7 mouse cellular contexts compared by ENCODE assay signal in genomic region chr7:92739956-92740355, GRCm38 (mm10). TPM values are rescaled to one million over a fixed set of nuclear protein-coding genes. Genes with fewer than 3 reads are reported as not detected.
DNase-seq lines count a peak whose midpoint lies in the region; ATAC-seq and TF ChIP-seq lines count a peak whose summit lies in the region.

No protein-coding gene starts in this region.

- DNase-seq in lung, embryonic 14.5 days: no peak
- DNase-seq in lung, postnatal 36 days: no peak
- no peak for DNase-seq in adrenal gland, postnatal 25 days

- ATAC-seq in lung, embryonic 14.5 days (ENCODE audit: insufficient read depth): no peak
- no peak for ATAC-seq in limb, embryonic 12.5 days (ENCODE audit: insufficient number of reproducible peaks, insufficient read depth, low FRiP score, low TSS enrichment, low read depth)
- ATAC-seq in stomach, embryonic 15.5 days (ENCODE audit: insufficient read depth, low FRiP score, low read depth): no peak
- ATAC-seq in monocyte, adult 5-6 weeks (replicated peaks; ENCODE audit: insufficient number of reproducible peaks, low FRiP score, low TSS enrichment, poor library complexity, severe bottlenecking): no peak

- no peak for TF ChIP-seq CTCF in lung, embryonic 14.5 days (IDR thresholded peaks at IDR 0.05; ENCODE audit: low read depth)
- TF ChIP-seq CTCF in embryonic fibroblast, embryonic 13.5 days (IDR thresholded peaks at IDR 0.05; ENCODE audit: borderline replicate concordance, insufficient read depth, low read length): no peak

- no peaks in the 10 kb centered on the region for H3K9me3 ChIP-seq in lung, embryonic 14.5 days (ENCODE audit: low read depth, low read length)
- H3K9me3 ChIP-seq in limb, embryonic 12.5 days: no peaks in the 10 kb centered on the region
- H3K9me3 ChIP-seq in stomach, embryonic 15.5 days: no peaks in the 10 kb centered on the region

- H3K4me1 ChIP-seq in lung, embryonic 14.5 days (ENCODE audit: insufficient read depth): peaks cover 6% of the 10 kb centered on the region; the same call in 1 of the 2 replicates
- peaks cover 13% of the 10 kb centered on the region for H3K4me1 ChIP-seq in embryonic fibroblast, embryonic 13.5 days (ENCODE audit: control insufficient read depth, insufficient read depth, low read length)
- peaks cover 26% of the 10 kb centered on the region for H3K4me1 ChIP-seq in limb, embryonic 12.5 days (replicated peaks)
- H3K4me1 ChIP-seq in stomach, embryonic 15.5 days: peaks cover 5% of the 10 kb centered on the region; the same call in 1 of the 2 replicates

- H3K27me3 ChIP-seq in lung, embryonic 14.5 days (ENCODE audit: insufficient read depth, low read length): no peaks in the 10 kb centered on the region
- no peaks in the 10 kb centered on the region for H3K27me3 ChIP-seq in limb, embryonic 12.5 days
- H3K27me3 ChIP-seq in stomach, embryonic 15.5 days (replicated peaks): no peaks in the 10 kb centered on the region

- H3K4me3 ChIP-seq in lung, embryonic 14.5 days (ENCODE audit: low read depth, low read length): peak overlapping the region; percentile 87
- peak overlapping the region; percentile 96 for H3K4me3 ChIP-seq in embryonic fibroblast, embryonic 13.5 days (ENCODE audit: insufficient read depth, low read length)
- H3K4me3 ChIP-seq in limb, embryonic 12.5 days (replicated peaks): peak overlapping the region; percentile 72
- peak overlapping the region; percentile 76 for H3K4me3 ChIP-seq in stomach, embryonic 15.5 days (replicated peaks)

- TF ChIP-seq POLR2A in embryonic fibroblast, embryonic 13.5 days (IDR thresholded peaks at IDR 0.05; ENCODE audit: low read depth, low read length): peak; percentile 35; the same call in 1 of the 2 replicates

- peak overlapping the region; percentile 91 for H3K4me2 ChIP-seq in lung, embryonic 14.5 days
- H3K4me2 ChIP-seq in limb, embryonic 12.5 days: peak overlapping the region; percentile 78
- peak overlapping the region; percentile 59 for H3K4me2 ChIP-seq in stomach, embryonic 15.5 days

- H3K27ac ChIP-seq in lung, embryonic 14.5 days (ENCODE audit: low read depth): no peak overlapping the region
- peak overlapping the region; percentile 66 for H3K27ac ChIP-seq in embryonic fibroblast, embryonic 13.5 days (ENCODE audit: insufficient read depth, low read length)
- no peak overlapping the region for H3K27ac ChIP-seq in limb, embryonic 12.5 days
- no peak overlapping the region for H3K27ac ChIP-seq in stomach, embryonic 15.5 days

- H3K9ac ChIP-seq in lung, embryonic 14.5 days: peak overlapping the region; percentile 85
- H3K9ac ChIP-seq in limb, embryonic 12.5 days (replicated peaks): peak overlapping the region; percentile 93
- peak overlapping the region; percentile 90; the same call in 1 of the 2 replicates for H3K9ac ChIP-seq in stomach, embryonic 15.5 days

- WGBS in lung, embryonic 14.5 days: 27% methylated on average over 6 of the region's 6 CpGs
- WGBS in limb, embryonic 12.5 days: 47% methylated on average over 6 of the region's 6 CpGs
- 28% methylated on average over 6 of the region's 6 CpGs for WGBS in stomach, embryonic 15.5 days

- peaks cover 37% of the 10 kb centered on the region for H3K36me3 ChIP-seq in lung, embryonic 14.5 days (ENCODE audit: insufficient read depth)
- H3K36me3 ChIP-seq in limb, embryonic 12.5 days: peaks cover 23% of the 10 kb centered on the region; the same call in 1 of the 2 replicates
- H3K36me3 ChIP-seq in stomach, embryonic 15.5 days: 0 out of 2 replicates have a peak, but pooled peaks cover 2% of the 10 kb centered on the region

RNA-seq across cellular contexts. Expression of gene Rab30, which starts 1.4 kb away (rescaled TPM):
- 5.6 and 6.5 TPM in 2 replicates for polyA plus RNA-seq in lung, embryonic 14.5 days (2014; fragmentation: Nextera tagmentation; extraction: Ambion mirVana)
- polyA plus RNA-seq in embryonic fibroblast, embryonic 13.5 days (2011; ENCODE audit: insufficient read length, low read depth, missing spikeins): 38.7 and 45.6 TPM in 2 replicates
- polyA plus RNA-seq in limb, embryonic 12.5 days (2016; fragmentation: Nextera tagmentation; extraction: Ambion mirVana): 11.8 and 18.0 TPM in 2 replicates
- 18.4 and 23.9 TPM in 2 replicates for polyA plus RNA-seq in stomach, embryonic 15.5 days (2015; fragmentation: Nextera tagmentation; extraction: Ambion mirVana)
- total RNA-seq in adrenal gland, postnatal 25 days (2021): 2.8 and 3.2 TPM in 2 replicates
- 4.2 to 8.3 TPM (median 8.1 TPM) in 3 replicates for total RNA-seq in monocyte, adult 5-6 weeks (2017)
